Mouse (Mus musculus): ENCODE results near the gene 5730522E02Rik.

DNA sequence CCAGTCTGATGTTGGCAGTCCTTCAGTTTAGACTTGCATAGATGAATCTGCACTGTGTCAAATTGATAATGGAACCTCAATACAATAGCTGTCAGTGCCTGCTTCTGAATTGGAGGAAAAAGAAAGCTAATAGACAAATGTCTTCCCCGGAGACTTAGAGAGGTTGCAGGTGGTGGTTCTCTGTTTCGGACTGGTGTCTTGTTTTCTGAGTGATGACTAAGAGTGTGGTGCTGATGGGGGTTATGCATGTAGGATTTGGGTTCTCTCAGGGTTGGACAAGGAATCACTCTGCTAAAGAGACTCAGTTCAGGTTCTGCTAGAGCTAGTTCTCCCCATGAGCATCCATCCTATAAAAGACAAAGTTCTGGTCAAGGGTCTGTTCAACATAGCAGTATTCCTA lies 397.1 kb downstream of the 5730522E02Rik start:
- TF ChIP-seq CTCF (IDR thresholded peaks at IDR 0.05; ENCODE audit: low read depth, low read length) (no peak), POLR2A (IDR thresholded peaks at IDR 0.05; ENCODE audit: borderline replicate concordance, low read depth, low read length) (no peak)
